Mouse (Mus musculus): ENCODE results near the gene Mrpl10. TPM values are rescaled to one million over a fixed set of nuclear protein-coding genes. Genes with fewer than 3 reads are reported as not detected.

The Mrpl10 gene
- total and polyA plus RNA-seq, 2 experiments from 2014 or later = 56.6 to 67.7 TPM

DNA sequence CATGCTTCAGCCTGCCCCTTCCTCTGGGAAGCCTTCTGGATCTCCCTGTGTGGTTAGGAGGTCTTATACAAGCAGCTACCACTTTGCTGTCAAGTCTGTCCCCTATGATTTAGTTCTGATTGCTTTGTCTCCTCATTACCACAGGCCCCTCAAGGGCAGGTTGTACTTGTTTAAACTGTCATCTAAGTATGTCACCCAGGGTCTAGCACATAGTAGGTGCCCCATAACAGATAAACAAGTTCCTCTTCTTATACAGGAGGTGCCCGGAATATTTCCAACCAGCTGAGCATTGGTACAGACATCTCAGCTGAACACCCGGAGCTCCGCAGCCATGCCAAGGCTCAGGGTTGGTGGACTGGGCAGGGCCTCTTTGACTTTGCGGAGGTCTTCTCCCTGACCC, 8.9 kb upstream of the Mrpl10 start:
- H3K9me3 ChIP-seq (ENCODE audit: low read length) = no peaks in the 10 kb centered on the region
- H3K36me3 ChIP-seq (ENCODE audit: insufficient read depth, low read length) = 0 out of 2 replicates have a peak, but pooled peaks cover 2% of the 10 kb centered on the region
- no peak overlapping the region for H3K27ac ChIP-seq (ENCODE audit: low read depth, low read length)
- no peak overlapping the region for H3K4me2 ChIP-seq (ENCODE audit: low read depth, low read length, poor library complexity, severe bottlenecking)
- no peaks in the 10 kb centered on the region for H3K27me3 ChIP-seq (ENCODE audit: insufficient read depth, low read length)
- no peaks in the 10 kb centered on the region; the same call in 1 of the 2 replicates for H3K4me1 ChIP-seq (ENCODE audit: insufficient read depth, low read length)
- no peak overlapping the region for H3K4me3 ChIP-seq (ENCODE audit: low read depth, low read length)
- no peak for DNase-seq (ENCODE audit: low spot score)
- no peak for TF ChIP-seq CTCF (IDR thresholded peaks at IDR 0.05)
- ATAC-seq (ENCODE audit: low FRiP score) = no peak
- H3K9ac ChIP-seq (replicated peaks; ENCODE audit: low read length, poor library complexity, severe bottlenecking) = no peak overlapping the region
- WGBS = 97% methylated on average over 4 of the region's 4 CpGs

DNA sequence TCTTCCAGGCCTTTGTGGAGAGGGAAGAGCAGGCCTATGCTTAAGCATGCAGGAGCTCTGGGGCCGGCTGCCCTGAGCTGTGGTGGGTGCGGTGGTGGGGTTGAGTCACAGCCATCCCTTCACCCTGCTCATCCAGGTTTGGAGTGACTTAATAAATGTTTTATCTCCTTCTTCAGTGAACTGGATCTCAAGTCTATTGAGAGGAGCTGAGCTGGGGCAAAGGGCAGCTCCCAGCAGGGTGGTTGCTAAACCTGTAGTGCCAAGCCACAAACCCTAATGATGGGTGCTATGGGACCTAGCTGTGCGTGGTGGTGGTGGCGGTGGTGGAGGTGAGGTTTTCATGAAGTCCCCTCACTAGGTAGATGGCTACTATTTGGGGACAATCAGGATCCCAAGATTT, 7.6 kb upstream of the Mrpl10 start:
- no peaks in the 10 kb centered on the region for H3K9me3 ChIP-seq (ENCODE audit: low read length)
- H3K36me3 ChIP-seq (ENCODE audit: insufficient read depth, low read length) = 0 out of 2 replicates have a peak, but pooled peaks cover 2% of the 10 kb centered on the region
- no peak for TF ChIP-seq CTCF (IDR thresholded peaks at IDR 0.05)
- H3K9ac ChIP-seq (replicated peaks; ENCODE audit: low read length, poor library complexity, severe bottlenecking) = no peak overlapping the region
- 86% methylated on average over 4 of the region's 4 CpGs for WGBS
- no peak overlapping the region for H3K27ac ChIP-seq (ENCODE audit: low read depth, low read length)
- H3K4me1 ChIP-seq (ENCODE audit: insufficient read depth, low read length) = no peaks in the 10 kb centered on the region; the same call in 1 of the 2 replicates
- ATAC-seq (ENCODE audit: low FRiP score) = no peak
- H3K4me3 ChIP-seq (ENCODE audit: low read depth, low read length) = no peak overlapping the region
- H3K4me2 ChIP-seq (ENCODE audit: low read depth, low read length, poor library complexity, severe bottlenecking) = no peak overlapping the region
- H3K27me3 ChIP-seq (ENCODE audit: insufficient read depth, low read length) = no peaks in the 10 kb centered on the region
- DNase-seq (ENCODE audit: low spot score) = no peak

DNA sequence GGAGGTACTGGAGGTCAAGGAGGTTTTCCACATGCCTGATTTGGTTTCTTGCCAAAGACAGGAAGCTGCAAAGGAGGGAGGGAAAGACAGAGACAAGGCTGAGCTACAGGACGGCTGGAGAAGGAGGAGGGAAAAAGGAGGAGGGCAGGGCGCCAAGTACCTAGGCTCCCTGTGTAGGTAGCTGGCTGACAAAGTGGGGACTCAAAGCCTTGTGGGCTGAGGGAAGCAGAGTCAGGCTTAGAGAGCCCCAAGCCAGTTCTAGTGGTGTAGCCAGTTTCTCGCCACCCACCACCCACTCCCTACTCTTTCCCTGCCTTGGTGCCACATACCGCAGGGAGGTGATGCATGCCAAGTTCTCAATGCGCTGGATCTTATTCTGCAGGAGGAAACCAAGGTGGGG, 5.2 kb upstream of the Mrpl10 start:
- 72% methylated on average over 5 of the region's 5 CpGs for WGBS
- DNase-seq (ENCODE audit: low spot score) (no peak), ATAC-seq (ENCODE audit: low FRiP score) (no peak)
- Histone ChIP-seq H3K27ac (ENCODE audit: low read depth, low read length) (no peak overlapping the region), H3K4me1 (ENCODE audit: insufficient read depth, low read length) (no peaks in the 10 kb centered on the region), H3K27me3 (ENCODE audit: insufficient read depth, low read length) (no peaks in the 10 kb centered on the region), H3K9me3 (ENCODE audit: low read length) (no peaks in the 10 kb centered on the region), H3K4me2 (ENCODE audit: low read depth, low read length, poor library complexity, severe bottlenecking) (no peak overlapping the region), H3K4me3 (ENCODE audit: low read depth, low read length) (no peak overlapping the region), H3K36me3 (ENCODE audit: insufficient read depth, low read length) (0 out of 2 replicates have a peak, but pooled peaks cover 2% of the 10 kb centered on the region), H3K9ac (replicated peaks; ENCODE audit: low read length, poor library complexity, severe bottlenecking) (no peak overlapping the region)
- TF ChIP-seq CTCF (IDR thresholded peaks at IDR 0.05) = no peak

DNA sequence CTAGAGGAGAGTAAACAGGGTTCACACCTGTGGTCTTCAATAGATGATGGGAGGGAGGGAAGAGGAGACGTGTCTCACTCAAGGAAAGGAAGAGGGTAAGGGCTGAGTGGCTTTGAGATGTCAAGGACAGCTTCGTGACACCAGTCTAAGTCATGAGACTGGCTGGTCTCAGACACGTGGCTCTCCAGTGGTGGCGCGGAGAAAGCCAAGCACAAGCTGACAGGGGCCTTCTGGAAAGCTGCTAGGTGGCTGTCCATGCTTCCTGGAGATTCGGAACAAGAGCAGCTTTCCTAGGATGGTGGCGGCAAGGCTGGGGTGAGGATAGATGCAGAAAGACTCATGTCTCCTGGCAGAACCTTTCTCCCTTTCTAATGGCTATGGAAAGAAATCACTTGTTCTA, 2.5 kb upstream of the Mrpl10 start:
- Histone ChIP-seq H3K4me2 (ENCODE audit: low read depth, low read length, poor library complexity, severe bottlenecking) (no peak overlapping the region), H3K27ac (ENCODE audit: low read depth, low read length) (no peak overlapping the region), H3K36me3 (ENCODE audit: insufficient read depth, low read length) (no peaks in the 10 kb centered on the region), H3K4me3 (ENCODE audit: low read depth, low read length) (no peak overlapping the region), H3K9me3 (ENCODE audit: low read length) (no peaks in the 10 kb centered on the region), H3K27me3 (ENCODE audit: insufficient read depth, low read length) (no peaks in the 10 kb centered on the region), H3K4me1 (ENCODE audit: insufficient read depth, low read length) (no peaks in the 10 kb centered on the region), H3K9ac (replicated peaks; ENCODE audit: low read length, poor library complexity, severe bottlenecking) (no peak overlapping the region; the same call in 1 of the 2 replicates)
- no peak for TF ChIP-seq CTCF (IDR thresholded peaks at IDR 0.05)
- ATAC-seq (ENCODE audit: low FRiP score) (no peak), DNase-seq (ENCODE audit: low spot score) (no peak)
- WGBS = 68% methylated on average over 7 of the region's 7 CpGs

DNA sequence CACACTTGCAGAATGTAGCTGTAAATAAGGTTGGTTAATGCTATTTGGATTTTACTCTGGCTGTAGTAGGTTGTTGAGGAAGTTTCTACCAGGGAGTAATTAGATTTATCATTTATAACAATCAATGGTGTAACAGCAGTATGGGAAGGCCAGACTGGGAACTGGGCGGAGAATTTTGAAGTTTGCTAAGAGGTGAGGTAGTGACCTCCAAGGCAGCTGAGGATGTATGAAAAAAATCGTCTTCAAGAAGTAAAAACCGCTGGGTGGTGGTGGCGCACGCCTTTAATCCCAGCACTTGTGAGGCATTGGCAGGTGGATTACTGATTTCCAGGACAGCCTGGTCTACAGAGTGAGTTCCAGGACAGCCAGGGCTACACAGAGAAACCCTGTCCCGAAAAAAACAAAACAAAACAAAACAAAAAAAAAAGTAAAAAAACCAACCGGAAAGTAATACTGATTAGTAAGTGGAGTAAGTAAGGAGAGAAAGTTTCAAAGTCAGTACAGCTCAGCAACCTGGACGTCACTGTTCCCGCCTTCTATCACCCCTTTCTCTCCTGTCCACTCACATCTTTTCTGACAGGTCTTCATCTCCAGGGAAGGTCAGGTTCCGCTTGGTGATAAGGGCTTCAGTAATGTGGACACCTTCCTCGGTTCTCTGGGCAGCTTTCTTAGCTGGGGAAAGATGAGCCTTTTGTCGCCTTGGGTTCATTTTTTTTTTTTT, 899 bp upstream of the Mrpl10 start:
- no peak overlapping the region for H3K27ac ChIP-seq (ENCODE audit: low read depth, low read length)
- no peak for DNase-seq (ENCODE audit: low spot score)
- 0 out of 2 replicates have a peak overlapping the region, but pooled peaks have one; percentile 34 for H3K9ac ChIP-seq (replicated peaks; ENCODE audit: low read length, poor library complexity, severe bottlenecking)
- WGBS = 47% methylated on average over 12 of the region's 12 CpGs
- peak overlapping the region; percentile 72 for H3K4me3 ChIP-seq (ENCODE audit: low read depth, low read length)
- no peak for TF ChIP-seq CTCF (IDR thresholded peaks at IDR 0.05)
- H3K27me3 ChIP-seq (ENCODE audit: insufficient read depth, low read length) = no peaks in the 10 kb centered on the region
- no peaks in the 10 kb centered on the region for H3K9me3 ChIP-seq (ENCODE audit: low read length)
- peak overlapping the region; percentile 68 for H3K4me2 ChIP-seq (ENCODE audit: low read depth, low read length, poor library complexity, severe bottlenecking)
- 0 out of 2 replicates have a peak, but pooled peaks cover 3% of the 10 kb centered on the region for H3K36me3 ChIP-seq (ENCODE audit: insufficient read depth, low read length)
- ATAC-seq (ENCODE audit: low FRiP score) = no peak
- no peaks in the 10 kb centered on the region for H3K4me1 ChIP-seq (ENCODE audit: insufficient read depth, low read length)

DNA sequence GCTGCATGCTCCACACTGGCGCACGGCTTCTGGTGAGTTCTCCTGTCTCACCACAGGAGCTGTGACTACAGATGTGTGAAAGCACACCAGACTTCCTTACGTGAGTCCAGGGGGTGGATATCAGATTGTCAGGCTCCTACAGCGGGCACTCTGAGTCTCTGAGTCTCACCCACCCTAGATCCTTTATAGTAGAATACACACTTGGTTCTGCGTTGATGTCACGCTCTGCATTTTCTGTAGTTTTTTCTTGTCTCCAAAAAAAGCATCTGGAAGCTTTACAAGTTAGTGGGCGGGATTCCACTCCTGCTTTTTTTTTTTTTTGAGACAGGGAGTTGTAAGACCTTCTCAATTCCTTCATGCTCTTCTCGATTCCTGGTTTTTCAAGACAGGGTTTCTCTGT, 3.5 kb downstream of the Mrpl10 start:
- Histone ChIP-seq H3K27me3 (ENCODE audit: insufficient read depth, low read length) (no peaks in the 10 kb centered on the region), H3K36me3 (ENCODE audit: insufficient read depth, low read length) (peaks cover 17% of the 10 kb centered on the region), H3K4me2 (ENCODE audit: low read depth, low read length, poor library complexity, severe bottlenecking) (no peak overlapping the region), H3K9me3 (ENCODE audit: low read length) (no peaks in the 10 kb centered on the region), H3K9ac (replicated peaks; ENCODE audit: low read length, poor library complexity, severe bottlenecking) (no peak overlapping the region), H3K4me3 (ENCODE audit: low read depth, low read length) (no peak overlapping the region), H3K4me1 (ENCODE audit: insufficient read depth, low read length) (no peaks in the 10 kb centered on the region), H3K27ac (ENCODE audit: low read depth, low read length) (no peak overlapping the region)
- no peak for ATAC-seq (ENCODE audit: low FRiP score)
- DNase-seq (ENCODE audit: low spot score) = no peak
- WGBS = 97% methylated on average over 8 of the region's 8 CpGs
- no peak for TF ChIP-seq CTCF (IDR thresholded peaks at IDR 0.05)
